Mouse (Mus musculus): ENCODE data around the gene Srsf9.
"Not testable (repeated sequence)": the region's sequence is repeated elsewhere in the genome, so short reads cannot be mapped to it uniquely, and the experiment has no call there.

The Srsf9 gene

DNA sequence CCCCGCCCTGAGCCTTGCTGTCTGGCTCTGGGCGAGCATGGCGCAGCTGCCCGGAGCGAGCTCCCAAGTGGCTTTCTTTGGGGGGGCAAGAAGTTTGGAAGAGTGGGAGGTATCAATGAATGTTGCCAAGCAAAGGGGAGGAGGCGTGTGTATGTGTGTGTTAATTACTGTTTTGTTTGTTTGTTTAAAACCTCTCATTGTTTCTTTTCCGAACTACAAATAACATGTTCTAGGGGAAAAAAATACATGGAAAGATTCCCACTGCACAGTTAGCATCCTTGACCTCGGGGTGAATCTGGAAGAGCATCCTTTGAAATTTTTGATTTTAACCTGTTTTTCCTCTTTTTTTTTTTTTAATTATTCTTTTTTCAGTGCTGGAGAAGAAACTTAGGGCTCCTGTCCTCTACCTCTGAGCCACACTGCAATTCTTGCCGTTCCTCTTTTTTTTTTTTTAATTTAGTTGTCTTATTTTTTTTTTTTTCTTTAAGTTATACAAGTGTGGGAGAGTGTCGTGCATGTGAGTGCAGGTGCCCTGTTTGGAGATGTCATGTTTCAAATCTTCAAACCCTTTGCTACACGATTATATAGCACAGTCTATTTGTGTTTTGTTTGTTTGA is 47.3 kb downstream of the Srsf9 start:
- no peak for DNase-seq

DNA sequence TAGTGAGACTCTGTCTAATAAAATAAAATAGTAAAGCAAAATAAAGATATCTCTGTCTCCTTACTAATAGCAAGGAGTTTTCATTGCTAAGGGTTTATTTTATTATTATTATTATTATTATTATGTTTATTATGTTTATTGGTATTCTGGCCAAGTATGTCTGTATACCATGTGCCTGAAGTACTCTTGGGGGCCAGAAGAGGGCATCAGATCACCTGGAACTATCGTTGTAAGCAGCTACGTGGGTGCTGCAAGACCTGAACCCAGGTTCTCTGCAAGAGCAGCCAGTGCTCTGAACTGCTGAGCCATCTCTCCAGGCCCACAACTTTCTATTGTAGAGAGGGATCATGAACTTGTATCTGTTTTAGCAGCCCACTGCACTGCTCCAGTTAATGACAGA is 48.5 kb downstream of the Srsf9 start:
- no peak for DNase-seq

DNA sequence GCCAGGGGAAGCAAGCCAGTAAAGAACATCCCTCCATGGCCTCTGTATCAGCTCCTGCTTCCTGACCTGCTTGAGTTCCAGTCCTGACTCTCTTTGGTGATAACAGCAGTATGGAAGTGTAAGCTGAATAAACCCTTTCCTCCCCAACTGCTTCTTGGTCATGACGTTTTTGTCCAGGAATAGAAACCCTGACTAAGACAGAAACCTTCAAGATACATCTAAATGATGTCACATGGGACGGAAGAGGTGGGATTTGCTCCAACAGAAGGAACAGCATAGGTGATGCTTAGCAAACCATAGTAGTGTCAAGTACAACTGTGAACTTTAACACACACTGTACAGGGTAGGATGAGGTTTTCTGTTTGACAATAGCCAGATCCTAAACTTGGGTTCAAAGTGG is 51.9 kb downstream of the Srsf9 start:
- not testable (repeated sequence) for DNase-seq
